19 mouse cellular contexts compared by ENCODE assay signal in genomic region chr11:76121086-76121485, GRCm38 (mm10). TPM values are rescaled to one million over a fixed set of nuclear protein-coding genes. Genes with fewer than 3 reads are reported as not detected.
DNase-seq lines count a peak whose midpoint lies in the region; ATAC-seq and TF ChIP-seq lines count a peak whose summit lies in the region.
"Had no signal": no experiment of that assay in that cellular context is flagged by ENCODE, and none has a peak within 500 bp of the region (broad histone marks: within the 10 kb centered on the region; RNA-seq: fewer than 3 reads in every experiment).

No protein-coding gene starts in this region.

- no peak for ATAC-seq in heart, postnatal 0 days (ENCODE audit: insufficient read depth, low read depth)
- no peak for ATAC-seq in embryonic facial prominence, embryonic 15.5 days (ENCODE audit: insufficient number of reproducible peaks, low FRiP score, low TSS enrichment, low read depth)
- ATAC-seq: forebrain, embryonic 13.5 days had no signal

- no peak overlapping the region for H3K4me2 ChIP-seq in heart, postnatal 0 days (ENCODE audit: low read depth, low read length)
- no peak overlapping the region for H3K4me2 ChIP-seq in embryonic facial prominence, embryonic 15.5 days (replicated peaks)
- H3K4me2 ChIP-seq: forebrain, embryonic 13.5 days; hindbrain, embryonic 12.5 days; liver, embryonic 13.5 days; lung, embryonic 14.5 days; midbrain, embryonic 11.5 days had no signal

- H3K27me3 ChIP-seq in heart, postnatal 0 days (ENCODE audit: control insufficient read depth, insufficient read depth, low read length), result no peaks in the 10 kb centered on the region
- no peaks in the 10 kb centered on the region for H3K27me3 ChIP-seq in embryonic facial prominence, embryonic 15.5 days
- H3K27me3 ChIP-seq in cerebellum, adult 2 months (ENCODE audit: control insufficient read depth, insufficient read depth, low read length), result no peaks in the 10 kb centered on the region
- H3K27me3 ChIP-seq: forebrain, embryonic 13.5 days; hindbrain, embryonic 12.5 days; liver, embryonic 13.5 days had no signal

- 77% methylated on average over 4 of the region's 4 CpGs for WGBS in heart, postnatal 0 days
- WGBS in embryonic facial prominence, embryonic 15.5 days, result 72% methylated on average over 4 of the region's 4 CpGs
- WGBS in cerebellum, adult 2 months, result 87% methylated on average over 4 of the region's 4 CpGs

- no peak for TF ChIP-seq CTCF in heart, postnatal 0 days (IDR thresholded peaks at IDR 0.05; ENCODE audit: low read depth)
- no peak for TF ChIP-seq CTCF in layer of hippocampus, adult 2 months (conservative IDR thresholded peaks at IDR 0.05)
- TF ChIP-seq CTCF in cerebellum, adult 2 months (IDR thresholded peaks at IDR 0.05; ENCODE audit: borderline replicate concordance, insufficient read depth, low read depth, low read length), result no peak

- H3K9me3 ChIP-seq in heart, postnatal 0 days (replicated peaks; ENCODE audit: control insufficient read depth, low read length), result no peaks in the 10 kb centered on the region
- no peaks in the 10 kb centered on the region for H3K9me3 ChIP-seq in embryonic facial prominence, embryonic 15.5 days (replicated peaks)
- H3K9me3 ChIP-seq: forebrain, embryonic 13.5 days; hindbrain, embryonic 12.5 days; liver, embryonic 13.5 days had no signal

- peaks cover 39% of the 10 kb centered on the region for H3K4me1 ChIP-seq in heart, postnatal 0 days (ENCODE audit: control insufficient read depth, insufficient read depth)
- peaks cover 53% of the 10 kb centered on the region for H3K4me1 ChIP-seq in embryonic facial prominence, embryonic 15.5 days
- peaks cover 3% of the 10 kb centered on the region; the same call in 1 of the 2 replicates for H3K4me1 ChIP-seq in cerebellum, adult 2 months (ENCODE audit: control insufficient read depth, insufficient read depth, low read length)
- H3K4me1 ChIP-seq: forebrain, embryonic 13.5 days; hindbrain, embryonic 12.5 days; liver, embryonic 13.5 days had no signal

- H3K36me3 ChIP-seq in heart, postnatal 0 days (replicated peaks; ENCODE audit: control insufficient read depth, insufficient read depth, low read length), result peaks cover 24% of the 10 kb centered on the region
- H3K36me3 ChIP-seq in embryonic facial prominence, embryonic 15.5 days, result peaks cover 19% of the 10 kb centered on the region

- no peak for TF ChIP-seq POLR2A in cerebellum, adult 2 months (IDR thresholded peaks at IDR 0.05; ENCODE audit: borderline replicate concordance, insufficient read depth, low read length)

- DNase-seq in heart, postnatal 0 days (ENCODE audit: low spot score), result no peak
- DNase-seq in heart, adult 18-20 months, result no peak
- no peak for DNase-seq in layer of hippocampus, adult 2 months (ENCODE audit: low spot score in 2 of 2)
- DNase-seq in layer of hippocampus, adult 9-10 months (ENCODE audit: low spot score), result no peak
- DNase-seq in kidney, postnatal 25 days, result peak; percentile 54 to 72
- DNase-seq in cerebellum, adult 2 months, result no peak
- DNase-seq in cerebellum, adult 9-11 months, result no peak
- DNase-seq: B cell, adult 2 months; cerebellum, adult 9-10 months; gastrocnemius, postnatal 10 days; liver, embryonic 13.5 days; right cerebral cortex, postnatal 4 days; thymus, postnatal 25 days had no signal

- no peak overlapping the region for H3K4me3 ChIP-seq in heart, postnatal 0 days (ENCODE audit: low read depth, low read length)
- H3K4me3 ChIP-seq in layer of hippocampus, adult 2 months, result no peak overlapping the region
- H3K4me3 ChIP-seq in embryonic facial prominence, embryonic 15.5 days (replicated peaks), result no peak overlapping the region
- H3K4me3 ChIP-seq in cerebellum, adult 2 months (replicated peaks; ENCODE audit: insufficient read depth, low read depth, low read length), result no peak overlapping the region
- H3K4me3 ChIP-seq: forebrain, embryonic 13.5 days; hindbrain, embryonic 12.5 days; liver, embryonic 13.5 days had no signal

- TF ChIP-seq EP300 in heart, postnatal 0 days (IDR thresholded peaks at IDR 0.05; ENCODE audit: low read depth), result no peak

- no peak overlapping the region for H3K9ac ChIP-seq in heart, postnatal 0 days (replicated peaks; ENCODE audit: low read depth, low read length)
- H3K9ac ChIP-seq in embryonic facial prominence, embryonic 15.5 days, result no peak overlapping the region
- H3K9ac ChIP-seq: forebrain, embryonic 13.5 days; hindbrain, embryonic 12.5 days; liver, embryonic 13.5 days; lung, embryonic 14.5 days had no signal

- peak overlapping the region; percentile 75 for H3K27ac ChIP-seq in heart, postnatal 0 days (ENCODE audit: low read depth)
- peak overlapping the region; percentile 87 for H3K27ac ChIP-seq in layer of hippocampus, adult 2 months
- 0 out of 2 replicates have a peak overlapping the region, but pooled peaks have one; percentile 4 for H3K27ac ChIP-seq in embryonic facial prominence, embryonic 15.5 days (replicated peaks)
- no peak overlapping the region for H3K27ac ChIP-seq in cerebellum, adult 2 months (ENCODE audit: insufficient read depth, low read length)
- H3K27ac ChIP-seq: forebrain, embryonic 13.5 days; hindbrain, embryonic 12.5 days; liver, embryonic 13.5 days; macrophage had no signal

RNA-seq across cellular contexts. Expression of gene Vps53, which starts 58.4 kb away (rescaled TPM):
- total RNA-seq in heart, postnatal 0 days (2014; rRNA removed; ENCODE audit: low replicate concordance), result 22.8 and 40.6 TPM in 2 replicates
- polyA plus RNA-seq in heart, postnatal 0 days (2015; fragmentation: Nextera tagmentation; extraction: Ambion mirVana), result 24.1 and 25.2 TPM in 2 replicates
- total RNA-seq in heart, adult 18-20 months (2021), result 10 to 100 TPM; 25.5 to 26.9 TPM
- 100 to 1,000 TPM in 1 of 2 experiments, 10 to 100 TPM in 1; 97.1 to 103 TPM for total RNA-seq in layer of hippocampus, adult 2 months (2021)
- 40.3 TPM in 2 replicates for polyA plus RNA-seq in embryonic facial prominence, embryonic 15.5 days (2015; fragmentation: Nextera tagmentation; extraction: Ambion mirVana)
- polyA plus RNA-seq in cerebellum, adult 2 months (2012; rRNA removed), result 64.3 and 70.8 TPM in 2 replicates

RNA-seq across cellular contexts. Expression of gene Fam57a, which starts 58.4 kb away (rescaled TPM):
- 13.8 and 14.8 TPM in 2 replicates for total RNA-seq in heart, postnatal 0 days (2014; rRNA removed; ENCODE audit: low replicate concordance)
- 10.5 TPM in 2 replicates for polyA plus RNA-seq in heart, postnatal 0 days (2015; fragmentation: Nextera tagmentation; extraction: Ambion mirVana)
- total RNA-seq in heart, adult 18-20 months (2021), result 1 to 10 TPM; 3.5 to 3.8 TPM
- 10 to 100 TPM; 17.7 to 20.9 TPM for total RNA-seq in layer of hippocampus, adult 2 months (2021)
- polyA plus RNA-seq in embryonic facial prominence, embryonic 15.5 days (2015; fragmentation: Nextera tagmentation; extraction: Ambion mirVana), result 57.4 and 74.0 TPM in 2 replicates
- 25.7 and 29.2 TPM in 2 replicates for polyA plus RNA-seq in cerebellum, adult 2 months (2012; rRNA removed)

Comparison
In these comparisons a context has a peak if more than half of its experiments do, and no peak if none do; other contexts are left out.
1. DNase-seq: peak in kidney, postnatal 25 days (2 of 2); none in heart, postnatal 0 days (single experiment), heart, adult 18-20 months (0 of 2), layer of hippocampus, adult 2 months (0 of 2), layer of hippocampus, adult 9-10 months (single experiment), cerebellum, adult 2 months (0 of 2) and cerebellum, adult 9-11 months (single experiment).